Mouse (Mus musculus) midbrain, embryonic 13.5 days (tissue): Measurements from ENCODE around the gene Mitf. TPM values are rescaled to one million over a fixed set of nuclear protein-coding genes. Genes with fewer than 3 reads are reported as not detected.
A peak's percentile ranks its signal among the peaks of the same experiment; 100 is the strongest.

Source experiments
- ATAC-seq: fragments of 200-750 bp; cut with Nextera tagmentation; 2 replicates; pipeline ENCODE4 v1.8.0; 2017; ENCODE audit warnings: mild to moderate bottlenecking, moderate TSS enrichment, moderate library complexity
- H3K27ac ChIP-seq: fragments of 300-500 bp; sonication (generic); 2 replicates; pipeline ENCODE4 v1.5.1; 2015; ENCODE audit warnings: inconsistent platforms, mild to moderate bottlenecking, moderate library complexity
- H3K27me3 ChIP-seq: fragments of 300-500 bp; sonication (generic); 2 replicates; pipeline ENCODE4 v1.6.1; 2015; ENCODE audit warnings: mild to moderate bottlenecking, inconsistent platforms
- H3K36me3 ChIP-seq: fragments of 300-500 bp; sonication (generic); 2 replicates; pipeline ENCODE4 v1.6.1; 2015; ENCODE audit warnings: mild to moderate bottlenecking, inconsistent platforms
- H3K4me1 ChIP-seq: fragments of 300-500 bp; sonication (generic); replicated peaks from 2 replicates; pipeline ENCODE4 v1.6.1; 2015; ENCODE audit warnings: inconsistent platforms
- H3K4me2 ChIP-seq: fragments of 300-500 bp; sonication (generic); replicated peaks from 2 replicates; pipeline ENCODE4 v1.6.1; 2015; ENCODE audit warnings: moderate library complexity, mild to moderate bottlenecking, inconsistent platforms
- H3K4me3 ChIP-seq: fragments of 300-500 bp; sonication (generic); replicated peaks from 2 replicates; pipeline ENCODE4 v1.5.1; 2015; ENCODE audit warnings: mild to moderate bottlenecking, inconsistent platforms
- H3K9ac ChIP-seq: fragments of 300-500 bp; sonication (generic); replicated peaks from 2 replicates; pipeline ENCODE4 v1.6.1; 2015; ENCODE audit warnings: mild to moderate bottlenecking, inconsistent platforms
- H3K9me3 ChIP-seq: fragments of 300-500 bp; sonication (generic); 2 replicates; pipeline ENCODE4 v1.6.1; 2016; ENCODE audit warnings: mild to moderate bottlenecking, inconsistent platforms
- WGBS: fragments of 180-500 bp; shearing (Covaris S2); methylation state at CpG from one replicate; pipeline ENCODE4 v1.1.7; 2015; 5-methylcytosine and 5-hydroxymethylcytosine counted together
- polyA plus RNA-seq: library from polyadenylated mRNA; unstranded; fragments of >200 nt; fragmentation: Nextera tagmentation; extraction: Ambion mirVana; gene quantifications from 2 replicates; pipeline ENCODE4 v1.2.1, GENCODE M21; 2015

Mitf gene
- polyA plus RNA-seq, 1 experiment from 2014 or later: 0.94 TPM

- Histone ChIP-seq H3K4me2 (no peak overlapping the region), H3K4me3 (no peak overlapping the region), H3K9me3 (no peaks in the 10 kb centered on the region), H3K27me3 (no peaks in the 10 kb centered on the region), H3K36me3 (no peaks in the 10 kb centered on the region), H3K4me1 (no peaks in the 10 kb centered on the region), H3K9ac (no peak overlapping the region), H3K27ac (no peak overlapping the region)
- WGBS: 89% methylated on average over 4 of the region's 4 CpGs
- ATAC-seq: no peak
Measured at GRCm38 (mm10) chr6:97958276-97958675, 151.4 kb downstream of the Mitf start.

GRCm38 (mm10) chr6:97961776-97962175 is 154.9 kb downstream of the Mitf start:
- Histone ChIP-seq H3K9ac (no peak overlapping the region), H3K4me1 (no peaks in the 10 kb centered on the region), H3K27me3 (no peaks in the 10 kb centered on the region), H3K4me2 (no peak overlapping the region), H3K36me3 (no peaks in the 10 kb centered on the region), H3K27ac (no peak overlapping the region), H3K9me3 (no peaks in the 10 kb centered on the region), H3K4me3 (no peak overlapping the region)
- ATAC-seq: no peak
- 36% methylated on average over 2 of the region's 2 CpGs for WGBS

- 90% methylated on average over 1 of the region's 1 CpGs for WGBS
- H3K9ac ChIP-seq: no peak overlapping the region
Measured at GRCm38 (mm10) chr6:97962311-97962710, 155.5 kb downstream of the Mitf start.

GRCm38 (mm10) chr6:97964750-97965149 is 157.9 kb downstream of the Mitf start:
- no peak overlapping the region for H3K4me3 ChIP-seq
- no peak overlapping the region for H3K9ac ChIP-seq
- no peak for ATAC-seq
- H3K4me1 ChIP-seq: no peaks in the 10 kb centered on the region
- H3K27me3 ChIP-seq: no peaks in the 10 kb centered on the region
- no peak overlapping the region for H3K27ac ChIP-seq
- H3K36me3 ChIP-seq: no peaks in the 10 kb centered on the region
- no peak overlapping the region for H3K4me2 ChIP-seq
- H3K9me3 ChIP-seq: no peaks in the 10 kb centered on the region
- 75% methylated on average over 3 of the region's 3 CpGs for WGBS

More at GRCm38 (mm10) chr6:97962311-97962710, 155.5 kb downstream of the Mitf start:
- no peak overlapping the region for H3K4me2 ChIP-seq
- H3K27me3 ChIP-seq: no peaks in the 10 kb centered on the region
- no peaks in the 10 kb centered on the region for H3K4me1 ChIP-seq
- no peaks in the 10 kb centered on the region for H3K36me3 ChIP-seq
- no peak overlapping the region for H3K27ac ChIP-seq
- no peak for ATAC-seq
- H3K4me3 ChIP-seq: no peak overlapping the region
- H3K9me3 ChIP-seq: no peaks in the 10 kb centered on the region

- no peak overlapping the region for H3K4me2 ChIP-seq
- no peaks in the 10 kb centered on the region for H3K36me3 ChIP-seq
- no peaks in the 10 kb centered on the region for H3K9me3 ChIP-seq
- no peak overlapping the region for H3K4me3 ChIP-seq
- H3K27ac ChIP-seq: no peak overlapping the region
- ATAC-seq: no peak
- no peaks in the 10 kb centered on the region for H3K27me3 ChIP-seq
- H3K9ac ChIP-seq: no peak overlapping the region
- H3K4me1 ChIP-seq: no peaks in the 10 kb centered on the region
- 46% methylated on average over 9 of the region's 9 CpGs for WGBS
Measured at GRCm38 (mm10) chr6:97981668-97982067, 174.8 kb downstream of the Mitf start.

- Histone ChIP-seq H3K4me1 (no peaks in the 10 kb centered on the region), H3K4me2 (no peak overlapping the region), H3K9me3 (no peaks in the 10 kb centered on the region), H3K9ac (no peak overlapping the region), H3K27ac (no peak overlapping the region), H3K36me3 (no peaks in the 10 kb centered on the region), H3K4me3 (no peak overlapping the region), H3K27me3 (no peaks in the 10 kb centered on the region)
- ATAC-seq: no peak
- WGBS: 69% methylated on average over 9 of the region's 9 CpGs
Measured at GRCm38 (mm10) chr6:97985658-97986057, 178.8 kb downstream of the Mitf start.

- no peaks in the 10 kb centered on the region for H3K27me3 ChIP-seq
- H3K36me3 ChIP-seq: no peaks in the 10 kb centered on the region
- H3K4me1 ChIP-seq: peaks cover 4% of the 10 kb centered on the region
- no peak overlapping the region for H3K4me2 ChIP-seq
- 84% methylated on average over 3 of the region's 3 CpGs for WGBS
- no peaks in the 10 kb centered on the region for H3K9me3 ChIP-seq
- ATAC-seq: no peak
- no peak overlapping the region for H3K9ac ChIP-seq
- no peak overlapping the region for H3K27ac ChIP-seq
- no peak overlapping the region for H3K4me3 ChIP-seq
Measured at GRCm38 (mm10) chr6:97986417-97986816, 179.6 kb downstream of the Mitf start.

GRCm38 (mm10) chr6:97993507-97993906 is 186.7 kb downstream of the Mitf start:
- Histone ChIP-seq H3K4me2 (no peak overlapping the region), H3K4me3 (no peak overlapping the region), H3K27ac (no peak overlapping the region), H3K4me1 (peaks cover 9% of the 10 kb centered on the region), H3K36me3 (no peaks in the 10 kb centered on the region), H3K9ac (no peak overlapping the region), H3K27me3 (no peaks in the 10 kb centered on the region), H3K9me3 (no peaks in the 10 kb centered on the region)
- WGBS: 93% methylated on average over 12 of the region's 12 CpGs
- ATAC-seq: no peak

GRCm38 (mm10) chr6:97995606-97996307 is 188.9 kb downstream of the Mitf start:
- 70% methylated on average over 11 of the region's 11 CpGs for WGBS
- no peaks in the 10 kb centered on the region for H3K27me3 ChIP-seq
- H3K36me3 ChIP-seq: no peaks in the 10 kb centered on the region
- no peak overlapping the region for H3K4me3 ChIP-seq
- H3K4me1 ChIP-seq: peaks cover 9% of the 10 kb centered on the region
- H3K9ac ChIP-seq: no peak overlapping the region
- no peak overlapping the region for H3K4me2 ChIP-seq
- no peaks in the 10 kb centered on the region for H3K9me3 ChIP-seq
- no peak for ATAC-seq
- no peak overlapping the region for H3K27ac ChIP-seq

GRCm38 (mm10) chr6:98001551-98001950 is 194.7 kb downstream of the Mitf start:
- no peak overlapping the region for H3K27ac ChIP-seq
- WGBS: 44% methylated on average over 4 of the region's 4 CpGs
- H3K36me3 ChIP-seq: no peaks in the 10 kb centered on the region
- H3K4me3 ChIP-seq: no peak overlapping the region
- H3K9me3 ChIP-seq: no peaks in the 10 kb centered on the region
- no peak overlapping the region for H3K4me2 ChIP-seq
- peaks cover 4% of the 10 kb centered on the region; the same call in 1 of the 2 replicates for H3K4me1 ChIP-seq
- no peak for ATAC-seq
- no peak overlapping the region for H3K9ac ChIP-seq
- H3K27me3 ChIP-seq: no peaks in the 10 kb centered on the region

- H3K4me1 ChIP-seq: peaks cover 4% of the 10 kb centered on the region; the same call in 1 of the 2 replicates
- H3K4me2 ChIP-seq: no peak overlapping the region
- H3K4me3 ChIP-seq: no peak overlapping the region
- no peak overlapping the region for H3K9ac ChIP-seq
- H3K27me3 ChIP-seq: no peaks in the 10 kb centered on the region
- ATAC-seq: 0 out of 2 replicates have a peak, but pooled peaks have one; percentile 27
- 26% methylated on average over 3 of the region's 3 CpGs for WGBS
- H3K36me3 ChIP-seq: no peaks in the 10 kb centered on the region
- no peak overlapping the region for H3K27ac ChIP-seq
- H3K9me3 ChIP-seq: no peaks in the 10 kb centered on the region
Measured at GRCm38 (mm10) chr6:98003114-98003513, 196.3 kb downstream of the Mitf start.

- no peak for ATAC-seq
- Histone ChIP-seq H3K9me3 (no peaks in the 10 kb centered on the region), H3K27me3 (no peaks in the 10 kb centered on the region), H3K36me3 (no peaks in the 10 kb centered on the region), H3K4me2 (no peak overlapping the region), H3K4me3 (no peak overlapping the region), H3K4me1 (peaks cover 4% of the 10 kb centered on the region; the same call in 1 of the 2 replicates), H3K27ac (no peak overlapping the region), H3K9ac (no peak overlapping the region)
- 82% methylated on average over 1 of the region's 1 CpGs for WGBS
Measured at GRCm38 (mm10) chr6:98005566-98005965, 198.7 kb downstream of the Mitf start.

- Histone ChIP-seq H3K36me3 (no peaks in the 10 kb centered on the region), H3K9me3 (no peaks in the 10 kb centered on the region), H3K27ac (no peak overlapping the region), H3K4me1 (0 out of 2 replicates have a peak, but pooled peaks cover 3% of the 10 kb centered on the region), H3K4me3 (no peak overlapping the region), H3K4me2 (no peak overlapping the region), H3K27me3 (no peaks in the 10 kb centered on the region), H3K9ac (no peak overlapping the region)
- no peak for ATAC-seq
- 81% methylated on average over 5 of the region's 5 CpGs for WGBS
Measured at GRCm38 (mm10) chr6:98015066-98015465, 208.2 kb downstream of the Mitf start.
